Mouse (Mus musculus) heart, embryonic 11.5 days (tissue): Measurements from ENCODE around the gene Gm340. TPM values are rescaled to one million over a fixed set of nuclear protein-coding genes. Genes with fewer than 3 reads are reported as not detected.

ENCODE experiments used
- ATAC-seq: fragments of 200-750 bp; cut with Nextera tagmentation; replicated peaks from 2 replicates; pipeline ENCODE4 v1.8.0; 2017; ENCODE audit warnings: moderate library complexity; ENCODE audit not compliant: insufficient number of reproducible peaks, low FRiP score, low TSS enrichment
- H3K27ac ChIP-seq: fragments of 300-500 bp; sonication (generic); 2 replicates; pipeline ENCODE4 v1.5.1; 2014; ENCODE audit warnings: mild to moderate bottlenecking, low read depth, low read length
- H3K27me3 ChIP-seq: fragments of 300-500 bp; sonication (generic); 2 replicates; pipeline ENCODE4 v1.6.1; 2014; ENCODE audit warnings: mild to moderate bottlenecking, low read length, mixed read lengths; ENCODE audit not compliant: control insufficient read depth, insufficient read depth
- H3K36me3 ChIP-seq: fragments of 300-500 bp; sonication (generic); 2 replicates; pipeline ENCODE4 v1.6.1; 2014; ENCODE audit warnings: mild to moderate bottlenecking, low read length, moderate library complexity, mixed read lengths; ENCODE audit not compliant: control insufficient read depth, insufficient read depth
- H3K4me1 ChIP-seq: fragments of 300-500 bp; sonication (generic); 2 replicates; pipeline ENCODE4 v1.6.1; 2014; ENCODE audit warnings: low read length; ENCODE audit not compliant: control insufficient read depth, insufficient read depth
- H3K4me2 ChIP-seq: fragments of 300-500 bp; sonication (generic); 2 replicates; pipeline ENCODE4 v1.6.1; 2014; ENCODE audit warnings: mild to moderate bottlenecking, moderate library complexity
- H3K4me3 ChIP-seq: fragments of 300-500 bp; sonication (generic); 2 replicates; pipeline ENCODE4 v1.5.1; 2014; ENCODE audit warnings: low read depth, low read length
- H3K9ac ChIP-seq: fragments of 300-500 bp; sonication (generic); 2 replicates; pipeline ENCODE4 v1.6.1; 2014; ENCODE audit warnings: mild to moderate bottlenecking, low read depth, low read length, moderate library complexity
- H3K9me3 ChIP-seq: fragments of 300-500 bp; sonication (generic); replicated peaks from 2 replicates; pipeline ENCODE4 v1.6.1; 2016; ENCODE audit warnings: low read length; ENCODE audit not compliant: control insufficient read depth
- WGBS: fragments of 180-500 bp; shearing (Covaris S2); extraction: QIAGEN DNeasy Blood & Tissue Kit; methylation state at CpG from one replicate; pipeline ENCODE4 v1.1.7; 2014; ENCODE audit not compliant: insufficient replicate concordance; 5-methylcytosine and 5-hydroxymethylcytosine counted together
- polyA plus RNA-seq: library from polyadenylated mRNA; unstranded; fragments of >200 nt; fragmentation: Nextera tagmentation; extraction: Ambion mirVana; gene quantifications from 2 replicates; pipeline ENCODE4 v1.2.1, GENCODE M21; 2014

The Gm340 gene
- 3.1 and 3.7 TPM in 2 replicates for polyA plus RNA-seq

- H3K36me3 ChIP-seq = peaks cover 9% of the 10 kb centered on the region; the same call in 1 of the 2 replicates
- no peaks in the 10 kb centered on the region for H3K27me3 ChIP-seq
- H3K4me3 ChIP-seq = no peak within 1 kb of the TSS
- H3K9me3 ChIP-seq = no peaks in the 10 kb centered on the region
- no peak within 1 kb of the TSS for H3K9ac ChIP-seq
- H3K4me2 ChIP-seq = no peak within 1 kb of the TSS
- 92% methylated on average over 23 of the region's 23 CpGs for WGBS
- H3K4me1 ChIP-seq = no peaks in the 10 kb centered on the region
- no peak within 1 kb of the TSS for H3K27ac ChIP-seq
- no peak for ATAC-seq
Observed at GRCm38 (mm10) chr19:41581706-41582420, at the start of gene Gm340. TSS of gene Gm340 (plus strand) at chr19:41582370.

GRCm38 (mm10) chr19:41534021-41534420, 48.1 kb upstream of the Gm340 start:
- H3K4me2 ChIP-seq = no peak overlapping the region
- no peaks in the 10 kb centered on the region for H3K9me3 ChIP-seq
- H3K9ac ChIP-seq = no peak overlapping the region
- WGBS = 90% methylated on average over 3 of the region's 3 CpGs
- no peaks in the 10 kb centered on the region for H3K27me3 ChIP-seq
- no peak for ATAC-seq
- no peak overlapping the region for H3K4me3 ChIP-seq
- H3K4me1 ChIP-seq = no peaks in the 10 kb centered on the region
- no peaks in the 10 kb centered on the region; the same call in 1 of the 2 replicates for H3K36me3 ChIP-seq
- no peak overlapping the region for H3K27ac ChIP-seq

GRCm38 (mm10) chr19:41556981-41557380, 25.2 kb upstream of the Gm340 start:
- Histone ChIP-seq H3K4me3 (no peak overlapping the region), H3K27me3 (no peaks in the 10 kb centered on the region), H3K9ac (no peak overlapping the region), H3K4me2 (no peak overlapping the region), H3K36me3 (peaks cover 7% of the 10 kb centered on the region), H3K4me1 (no peaks in the 10 kb centered on the region), H3K9me3 (no peaks in the 10 kb centered on the region), H3K27ac (no peak overlapping the region)
- WGBS = 82% methylated on average over 4 of the region's 4 CpGs
- no peak for ATAC-seq

- H3K27ac ChIP-seq = no peak overlapping the region
- H3K27me3 ChIP-seq = no peaks in the 10 kb centered on the region
- 84% methylated on average over 4 of the region's 4 CpGs for WGBS
- H3K4me1 ChIP-seq = no peaks in the 10 kb centered on the region
- no peaks in the 10 kb centered on the region for H3K9me3 ChIP-seq
- ATAC-seq = no peak
- peaks cover 7% of the 10 kb centered on the region for H3K36me3 ChIP-seq
- no peak overlapping the region for H3K4me3 ChIP-seq
- no peak overlapping the region for H3K9ac ChIP-seq
- no peak overlapping the region for H3K4me2 ChIP-seq
Observed at GRCm38 (mm10) chr19:41557491-41557890, 24.7 kb upstream of the Gm340 start.

GRCm38 (mm10) chr19:41558891-41559486, 23.2 kb upstream of the Gm340 start:
- peaks cover 7% of the 10 kb centered on the region for H3K36me3 ChIP-seq
- H3K4me1 ChIP-seq = peaks cover 6% of the 10 kb centered on the region; the same call in 1 of the 2 replicates
- H3K9ac ChIP-seq = no peak overlapping the region
- 92% methylated on average over 9 of the region's 9 CpGs for WGBS
- no peak overlapping the region for H3K4me3 ChIP-seq
- no peak for ATAC-seq
- no peak overlapping the region for H3K27ac ChIP-seq
- no peaks in the 10 kb centered on the region for H3K27me3 ChIP-seq
- no peak overlapping the region for H3K4me2 ChIP-seq
- H3K9me3 ChIP-seq = no peaks in the 10 kb centered on the region

- Histone ChIP-seq H3K4me3 (no peak overlapping the region), H3K4me2 (no peak overlapping the region)
Observed at GRCm38 (mm10) chr19:41560856-41561255, 21.3 kb upstream of the Gm340 start.

GRCm38 (mm10) chr19:41568791-41569190, 13.4 kb upstream of the Gm340 start:
- WGBS = 63% methylated on average over 2 of the region's 2 CpGs
- Histone ChIP-seq H3K4me1 (no peaks in the 10 kb centered on the region), H3K4me3 (no peak overlapping the region), H3K27me3 (no peaks in the 10 kb centered on the region), H3K9ac (no peak overlapping the region), H3K27ac (no peak overlapping the region), H3K9me3 (no peaks in the 10 kb centered on the region), H3K36me3 (no peaks in the 10 kb centered on the region), H3K4me2 (no peak overlapping the region)
- no peak for ATAC-seq

More at GRCm38 (mm10) chr19:41560856-41561255, 21.3 kb upstream of the Gm340 start:
- WGBS = 89% methylated on average over 3 of the region's 3 CpGs
- no peak for ATAC-seq
- Histone ChIP-seq H3K9me3 (no peaks in the 10 kb centered on the region), H3K27ac (no peak overlapping the region), H3K9ac (no peak overlapping the region), H3K4me1 (peaks cover 6% of the 10 kb centered on the region; the same call in 1 of the 2 replicates), H3K27me3 (no peaks in the 10 kb centered on the region), H3K36me3 (peaks cover 3% of the 10 kb centered on the region)

- no peak for ATAC-seq
- Histone ChIP-seq H3K36me3 (no peaks in the 10 kb centered on the region), H3K4me2 (no peak overlapping the region), H3K9ac (no peak overlapping the region), H3K4me3 (no peak overlapping the region), H3K4me1 (no peaks in the 10 kb centered on the region), H3K27me3 (no peaks in the 10 kb centered on the region), H3K27ac (no peak overlapping the region), H3K9me3 (no peaks in the 10 kb centered on the region)
- WGBS = 84% methylated on average over 2 of the region's 2 CpGs
Observed at GRCm38 (mm10) chr19:41573700-41574099, 8.5 kb upstream of the Gm340 start.

GRCm38 (mm10) chr19:41577576-41577975, 4.6 kb upstream of the Gm340 start:
- no peaks in the 10 kb centered on the region for H3K27me3 ChIP-seq
- 0 out of 2 replicates have a peak, but pooled peaks cover 2% of the 10 kb centered on the region for H3K36me3 ChIP-seq
- H3K9me3 ChIP-seq = no peaks in the 10 kb centered on the region
- no peak for ATAC-seq
- H3K4me3 ChIP-seq = no peak overlapping the region
- no peak overlapping the region for H3K27ac ChIP-seq
- H3K4me1 ChIP-seq = no peaks in the 10 kb centered on the region
- H3K9ac ChIP-seq = no peak overlapping the region
- H3K4me2 ChIP-seq = no peak overlapping the region
